Mouse (Mus musculus) midbrain, postnatal 0 days (tissue): ENCODE data around the gene Ankrd11. TPM values are rescaled to one million over a fixed set of nuclear protein-coding genes. Genes with fewer than 3 reads are reported as not detected.
"Not testable (repeated sequence)": the region's sequence is repeated elsewhere in the genome, so short reads cannot be mapped to it uniquely, and the experiment has no call there.

Experiments used
- ATAC-seq: fragments of 200-750 bp; cut with Nextera tagmentation; 2 replicates; pipeline ENCODE4 v1.8.0; 2017; ENCODE audit warnings: moderate number of reproducible peaks, mild to moderate bottlenecking, moderate TSS enrichment, moderate library complexity; ENCODE audit not compliant: low FRiP score
- DNase-seq: peaks from one replicate; pipeline ENCODE4 v3.0.0-alpha.2; 2015; ENCODE audit warnings: low spot score
- H3K27ac ChIP-seq: fragments of 300-500 bp; sonication (generic); 2 replicates; pipeline ENCODE4 v1.5.1; 2014; ENCODE audit warnings: low read depth, mild to moderate bottlenecking, low read length, mixed read lengths
- H3K27me3 ChIP-seq: fragments of 300-500 bp; sonication (generic); 2 replicates; pipeline ENCODE4 v1.6.1; 2014; ENCODE audit warnings: low read length, control low read depth, mixed read lengths; ENCODE audit not compliant: insufficient read depth
- H3K36me3 ChIP-seq: fragments of 300-500 bp; sonication (generic); 2 replicates; pipeline ENCODE4 v1.6.1; 2014; ENCODE audit warnings: low read length, control low read depth, mixed read lengths; ENCODE audit not compliant: insufficient read depth
- H3K4me1 ChIP-seq: fragments of 300-500 bp; sonication (generic); 2 replicates; pipeline ENCODE4 v1.6.1; 2014; ENCODE audit warnings: mild to moderate bottlenecking, control low read depth, antibody characterized with exemption, low read length, mixed read lengths; ENCODE audit not compliant: insufficient read depth
- H3K4me2 ChIP-seq: fragments of 300-500 bp; sonication (generic); 2 replicates; pipeline ENCODE4 v1.6.1; 2014; ENCODE audit warnings: low read depth, mild to moderate bottlenecking, low read length, mixed read lengths; ENCODE audit not compliant: poor library complexity, severe bottlenecking
- H3K4me3 ChIP-seq: fragments of 300-500 bp; sonication (generic); 2 replicates; pipeline ENCODE4 v1.5.1; 2014; ENCODE audit warnings: low read depth, mild to moderate bottlenecking, low read length, moderate library complexity
- H3K9ac ChIP-seq: fragments of 300-500 bp; sonication (generic); replicated peaks from 2 replicates; pipeline ENCODE4 v1.6.1; 2014; ENCODE audit warnings: mild to moderate bottlenecking, low read length, moderate library complexity, mixed read lengths; ENCODE audit not compliant: poor library complexity, severe bottlenecking
- H3K9me3 ChIP-seq: fragments of 300-500 bp; sonication (generic); 2 replicates; pipeline ENCODE4 v1.6.1; 2016; ENCODE audit warnings: low read length, control low read depth
- CTCF ChIP-seq: IDR thresholded peaks from 2 replicates; pipeline ENCODE4 v1.5.1; 2016; ENCODE audit warnings: antibody characterized with exemption, mild to moderate bottlenecking
- WGBS: fragments of 180-500 bp; shearing (Covaris S2); extraction: QIAGEN DNeasy Blood & Tissue Kit; methylation state at CpG from one replicate; pipeline ENCODE4 v1.1.7; 2014; 5-methylcytosine and 5-hydroxymethylcytosine counted together
- polyA plus RNA-seq: library from polyadenylated mRNA; unstranded; fragments of >200 nt; fragmentation: Nextera tagmentation; extraction: Ambion mirVana; gene quantifications from 2 replicates; pipeline ENCODE4 v1.2.1, GENCODE M21; 2015
- total RNA-seq: library from RNA; depleted of rRNA; stranded (reverse); fragments of >200 nt; gene quantifications from 2 replicates; pipeline ENCODE4 v1.2.3, GENCODE M21; 2014

The Ankrd11 gene
- total and polyA plus RNA-seq, 2 experiments from 2014 or later = 78.7 to 98.3 TPM

GRCm38 (mm10) chr8:123051458-123051857, 9.4 kb upstream of the Ankrd11 start:
- H3K9ac ChIP-seq = no peak overlapping the region
- no peak for TF ChIP-seq CTCF
- H3K4me1 ChIP-seq = no peaks in the 10 kb centered on the region
- H3K4me2 ChIP-seq = no peak overlapping the region
- ATAC-seq (no peak), DNase-seq (no peak)
- no peak overlapping the region for H3K4me3 ChIP-seq
- H3K27ac ChIP-seq = no peak overlapping the region
- H3K9me3 ChIP-seq = no peaks in the 10 kb centered on the region
- no peaks in the 10 kb centered on the region for H3K36me3 ChIP-seq
- no peaks in the 10 kb centered on the region for H3K27me3 ChIP-seq
- 70% methylated on average over 5 of the region's 5 CpGs for WGBS

DNA sequence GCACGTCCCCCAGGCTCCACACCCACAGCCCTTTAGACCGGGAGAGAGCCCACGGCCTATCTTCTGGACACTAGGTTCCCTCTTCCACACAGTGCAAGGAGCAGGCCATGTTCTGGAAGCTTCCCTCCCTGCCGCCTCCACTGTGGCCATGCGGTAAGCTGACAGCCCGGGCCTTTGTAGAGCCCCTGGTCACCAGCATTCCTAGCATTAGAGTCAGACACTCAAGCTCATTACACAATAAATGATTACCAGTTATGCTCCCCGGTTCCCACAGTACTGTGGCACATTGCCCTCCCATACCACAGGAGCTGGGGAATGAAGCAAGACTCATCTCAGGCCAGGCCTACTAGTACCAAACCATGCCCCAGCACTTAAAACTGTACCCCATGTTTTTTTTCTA, 6.3 kb upstream of the Ankrd11 start:
- H3K27ac ChIP-seq = no peak overlapping the region
- no peaks in the 10 kb centered on the region for H3K9me3 ChIP-seq
- TF ChIP-seq CTCF = no peak
- no peaks in the 10 kb centered on the region for H3K27me3 ChIP-seq
- no peak overlapping the region for H3K4me3 ChIP-seq
- WGBS = 88% methylated on average over 7 of the region's 7 CpGs
- no peak overlapping the region for H3K9ac ChIP-seq
- peaks cover 2% of the 10 kb centered on the region; the same call in 1 of the 2 replicates for H3K4me1 ChIP-seq
- DNase-seq (no peak), ATAC-seq (no peak)
- no peak overlapping the region for H3K4me2 ChIP-seq
- no peaks in the 10 kb centered on the region for H3K36me3 ChIP-seq

DNA sequence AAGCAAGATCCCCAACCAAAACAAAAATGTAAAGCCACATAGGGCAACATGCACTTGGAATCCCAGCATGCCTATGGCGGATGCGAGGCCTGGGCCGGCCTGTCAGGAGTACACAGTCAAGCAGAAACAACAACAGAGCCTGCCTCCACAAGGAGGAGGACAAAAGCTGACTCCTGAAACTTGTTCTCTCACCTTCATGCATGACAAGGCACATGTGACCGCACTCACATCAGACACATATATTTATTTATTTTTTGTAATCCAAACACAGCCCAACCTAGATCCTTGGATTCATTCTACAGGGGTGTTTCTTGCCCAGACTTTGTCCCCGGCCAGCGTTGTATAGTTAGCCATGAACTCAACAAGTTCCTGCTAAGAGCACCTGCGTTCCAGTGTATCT, 5.8 kb upstream of the Ankrd11 start:
- peaks cover 5% of the 10 kb centered on the region; the same call in 1 of the 2 replicates for H3K4me1 ChIP-seq
- H3K27me3 ChIP-seq = no peaks in the 10 kb centered on the region
- DNase-seq (no peak), ATAC-seq (no peak)
- WGBS = 89% methylated on average over 7 of the region's 7 CpGs
- H3K4me2 ChIP-seq = no peak overlapping the region
- H3K9ac ChIP-seq = no peak overlapping the region
- no peaks in the 10 kb centered on the region for H3K9me3 ChIP-seq
- no peaks in the 10 kb centered on the region for H3K36me3 ChIP-seq
- no peak overlapping the region for H3K27ac ChIP-seq
- TF ChIP-seq CTCF = no peak
- H3K4me3 ChIP-seq = no peak overlapping the region

DNA sequence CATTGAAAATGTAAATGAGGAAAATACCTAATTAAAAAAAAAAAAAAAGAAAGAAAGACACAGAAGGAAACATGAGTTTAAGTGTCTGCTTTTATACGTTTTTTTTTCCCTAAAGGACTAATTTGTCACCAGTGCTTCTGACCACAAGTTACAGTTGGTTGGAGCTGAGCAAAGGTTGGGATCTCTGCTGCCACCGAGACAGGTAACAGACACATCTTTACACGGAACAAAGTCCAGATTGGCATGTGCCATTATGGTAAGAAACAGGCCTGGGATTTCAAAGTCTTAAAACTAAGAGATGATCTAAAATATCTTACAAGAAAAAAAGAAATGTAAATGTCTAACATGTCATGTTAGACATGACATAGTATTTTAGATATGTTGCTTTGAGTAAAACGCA, 4.6 kb upstream of the Ankrd11 start:
- ATAC-seq (no peak), DNase-seq (no peak)
- no peak overlapping the region for H3K9ac ChIP-seq
- no peak for TF ChIP-seq CTCF
- H3K4me1 ChIP-seq = peaks cover 5% of the 10 kb centered on the region; the same call in 1 of the 2 replicates
- no peaks in the 10 kb centered on the region for H3K27me3 ChIP-seq
- H3K36me3 ChIP-seq = no peaks in the 10 kb centered on the region
- H3K9me3 ChIP-seq = no peaks in the 10 kb centered on the region
- H3K27ac ChIP-seq = no peak overlapping the region
- no peak overlapping the region for H3K4me2 ChIP-seq
- WGBS = 79% methylated on average over 4 of the region's 4 CpGs
- H3K4me3 ChIP-seq = no peak overlapping the region

DNA sequence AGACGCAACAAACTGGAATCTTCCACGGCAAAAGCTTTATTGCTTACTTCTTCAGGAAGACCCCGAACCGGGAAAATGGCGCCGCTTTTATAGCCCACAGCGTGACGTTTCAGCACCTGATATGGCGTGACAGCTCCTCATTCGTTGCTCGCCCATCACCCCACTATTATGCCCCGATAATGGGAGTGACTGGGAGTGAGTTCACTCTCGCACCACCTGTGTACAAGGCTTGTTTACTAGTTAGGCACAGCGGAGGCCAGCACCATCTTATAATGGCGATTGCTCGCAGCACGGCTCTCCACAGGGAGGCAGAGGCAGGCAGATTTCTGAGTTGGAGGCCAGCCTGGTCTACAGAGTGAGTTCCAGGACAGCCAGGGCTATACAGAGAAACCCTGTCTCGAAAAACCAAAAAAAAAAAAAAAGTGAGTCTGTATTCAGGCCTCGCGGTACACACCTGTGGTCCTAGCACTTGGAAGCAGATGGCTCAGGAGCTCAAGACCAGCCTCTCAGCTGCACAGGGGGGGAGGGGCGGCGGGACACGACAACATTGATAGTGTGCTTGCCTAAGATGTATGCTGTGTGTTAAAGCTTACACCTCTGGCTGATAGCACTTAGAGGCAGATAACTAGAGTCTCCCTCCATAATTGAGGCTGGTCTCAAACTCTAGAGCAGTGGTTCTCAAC, 2.8 kb upstream of the Ankrd11 start:
- H3K27ac ChIP-seq, H3K4me2 ChIP-seq, H3K9me3 ChIP-seq, H3K4me3 ChIP-seq, DNase-seq, H3K36me3 ChIP-seq, H3K27me3 ChIP-seq, H3K9ac ChIP-seq, ATAC-seq: not testable (repeated sequence)
- peaks cover 13% of the 10 kb centered on the region for H3K4me1 ChIP-seq
- WGBS = 96% methylated on average over 23 of the region's 23 CpGs

DNA sequence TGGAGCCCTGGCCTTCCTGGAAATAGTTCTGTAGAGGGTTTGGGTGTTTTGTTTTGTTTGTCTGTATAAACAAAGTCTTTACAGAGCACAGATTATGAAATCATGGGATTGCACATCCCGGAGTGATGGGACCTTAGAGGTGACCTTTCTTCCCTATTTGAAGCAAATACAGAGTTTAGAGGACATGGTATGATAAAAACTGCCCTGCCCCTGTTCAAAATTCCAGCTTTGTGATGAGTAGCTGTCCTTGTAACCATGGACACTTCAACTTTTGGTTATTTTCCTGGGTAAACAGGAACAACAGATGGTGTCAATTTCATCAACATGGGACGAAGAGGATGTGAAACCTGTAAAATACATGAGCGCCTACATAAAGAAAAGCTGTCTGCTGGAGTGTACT, 1.9 kb upstream of the Ankrd11 start:
- Histone ChIP-seq H3K4me3 (no peak overlapping the region), H3K9ac (no peak overlapping the region), H3K4me2 (no peak overlapping the region), H3K9me3 (no peaks in the 10 kb centered on the region), H3K27ac (no peak overlapping the region), H3K4me1 (peaks cover 21% of the 10 kb centered on the region), H3K27me3 (no peaks in the 10 kb centered on the region), H3K36me3 (no peaks in the 10 kb centered on the region)
- no peak for TF ChIP-seq CTCF
- DNase-seq (no peak), ATAC-seq (no peak)
- 90% methylated on average over 3 of the region's 3 CpGs for WGBS
